Mouse (Mus musculus) liver, postnatal 0 days (tissue): ENCODE data around the gene Tbc1d5.

Experiments used
- CTCF ChIP-seq: sonication (generic); IDR thresholded peaks from 2 replicates; pipeline ENCODE4 v1.5.1; 2016; ENCODE audit warnings: antibody characterized with exemption, low read depth
- EP300 ChIP-seq: IDR thresholded peaks from 2 replicates; pipeline ENCODE4 v1.6.1; 2016; ENCODE audit warnings: antibody characterized with exemption, low read depth, mild to moderate bottlenecking

GRCm38 (mm10) chr17:51179195-51179953, at the start of gene Tbc1d5:
- TF ChIP-seq CTCF (no peak), EP300 (no peak)
